Mouse (Mus musculus) limb, embryonic 10.5 days (tissue): ENCODE results near the gene Slc16a10. TPM values are rescaled to one million over a fixed set of nuclear protein-coding genes. Genes with fewer than 3 reads are reported as not detected.

Experiments used
- DNase-seq: peaks from one replicate; pipeline ENCODE4 v3.0.0-alpha.2; 2017; ENCODE audit warnings: low spot score
- H3K27ac ChIP-seq: fragments of 300-500 bp; sonication (generic); 2 replicates; pipeline ENCODE4 v1.5.1; 2016; ENCODE audit warnings: mild to moderate bottlenecking
- H3K27me3 ChIP-seq: fragments of 300-500 bp; sonication (generic); 2 replicates; pipeline ENCODE4 v1.6.1; 2016; ENCODE audit warnings: low read depth, mild to moderate bottlenecking; ENCODE audit not compliant: poor library complexity, severe bottlenecking
- H3K36me3 ChIP-seq: fragments of 300-500 bp; sonication (generic); 2 replicates; pipeline ENCODE4 v1.6.1; 2016; ENCODE audit warnings: mild to moderate bottlenecking, moderate library complexity
- H3K4me1 ChIP-seq: fragments of 300-500 bp; sonication (generic); 2 replicates; pipeline ENCODE4 v1.6.1; 2016
- H3K4me3 ChIP-seq: fragments of 300-500 bp; sonication (generic); 2 replicates; pipeline ENCODE4 v1.5.1; 2016; ENCODE audit warnings: mild to moderate bottlenecking, moderate library complexity
- H3K9me3 ChIP-seq: fragments of 300-500 bp; sonication (generic); replicated peaks from 2 replicates; pipeline ENCODE4 v1.6.1; 2016; ENCODE audit warnings: mild to moderate bottlenecking
- WGBS: fragments of 180-500 bp; shearing (Covaris S2); methylation state at CpG from one replicate; pipeline ENCODE4 v1.1.7; 2016; 5-methylcytosine and 5-hydroxymethylcytosine counted together
- polyA plus RNA-seq: library from polyadenylated mRNA; unstranded; fragments of >200 nt; fragmentation: Nextera tagmentation; extraction: Ambion mirVana; gene quantifications from 2 replicates; pipeline ENCODE4 v1.2.1, GENCODE M21; 2016

Slc16a10 gene
- polyA plus RNA-seq, result 10.4 and 12.6 TPM in 2 replicates

DNA sequence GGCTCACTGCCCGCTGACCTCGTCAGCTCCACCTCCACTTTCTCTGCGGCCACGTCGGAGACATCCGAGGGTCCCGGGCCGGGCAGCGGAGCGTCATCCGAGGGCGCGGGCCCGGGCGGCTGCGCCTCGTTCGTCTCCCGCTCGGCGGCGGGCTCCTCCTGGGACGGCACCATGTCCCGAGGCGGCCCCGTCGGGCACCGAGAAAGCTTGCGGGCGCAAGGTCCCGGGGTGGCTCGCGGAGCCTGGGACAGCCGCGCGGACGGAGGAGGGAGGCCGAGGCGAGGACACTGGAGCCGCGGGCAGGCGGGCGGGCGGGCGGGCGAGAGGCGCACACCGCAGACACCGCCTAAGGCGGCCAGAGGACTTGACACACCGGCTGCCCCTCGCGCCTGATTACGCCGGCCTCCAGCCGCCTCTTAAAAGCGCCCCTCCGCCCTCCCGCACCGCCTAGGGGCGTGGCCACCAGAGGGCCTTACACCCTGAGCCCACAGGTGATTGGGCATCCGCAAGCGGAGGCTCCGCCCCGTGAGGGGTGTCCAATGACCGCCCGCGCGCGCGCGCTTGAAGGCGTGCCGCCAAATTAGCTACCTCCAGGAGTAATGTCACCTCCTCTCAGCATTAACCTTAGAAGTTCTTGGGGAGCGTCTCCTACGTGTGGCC is at the start of gene Slc16a10:
Gene Slc16a10, minus strand, starts transcription at position 395 of the 660 bp plus-strand sequence.
- no peaks in the 10 kb centered on the region for H3K36me3 ChIP-seq
- H3K4me1 ChIP-seq, result peaks cover 18% of the 10 kb centered on the region
- WGBS, result under 1% methylated on average over 74 of the region's 76 CpGs
- H3K9me3 ChIP-seq, result no peaks in the 10 kb centered on the region
- H3K4me3 ChIP-seq, result peak within 1 kb of the TSS; percentile 76
- peak; percentile 93 for DNase-seq
- H3K27ac ChIP-seq, result peak within 1 kb of the TSS; percentile 86
- H3K27me3 ChIP-seq, result peaks cover 20% of the 10 kb centered on the region

DNA sequence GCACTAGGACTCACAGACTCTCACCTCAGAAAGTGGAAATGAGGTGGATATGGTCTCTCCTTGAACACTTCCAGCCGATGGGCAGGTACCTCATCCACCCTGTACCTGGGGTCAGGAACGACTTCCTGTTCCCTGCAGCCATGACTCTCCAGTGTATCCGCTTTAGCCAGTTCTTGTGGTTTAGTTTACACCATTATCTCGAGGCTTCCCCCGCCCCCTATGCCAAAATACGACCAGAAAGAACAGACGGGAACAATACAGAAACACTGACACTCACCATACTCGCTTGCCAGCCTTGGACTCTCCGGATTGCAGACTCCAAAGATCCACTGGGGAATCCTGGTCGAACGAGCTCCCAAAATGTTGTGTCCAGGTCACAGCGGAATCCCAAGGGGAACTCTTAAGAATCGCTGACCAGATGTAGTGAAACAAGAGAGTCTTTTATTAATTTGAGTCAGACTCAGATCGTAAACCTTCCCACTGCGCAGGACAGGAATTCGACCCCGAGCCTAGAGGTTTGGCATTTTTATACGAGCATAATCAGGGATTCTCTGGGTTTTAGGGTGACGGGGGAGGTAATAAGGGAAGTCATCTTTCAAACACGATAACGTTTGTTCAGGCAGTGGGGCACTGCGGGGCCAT is 49.4 kb upstream of the Slc16a10 start:
- H3K27ac ChIP-seq, result peak overlapping the region; percentile 77
- WGBS, result 28% methylated on average over 22 of the region's 22 CpGs
- peak; percentile 49 for DNase-seq

DNA sequence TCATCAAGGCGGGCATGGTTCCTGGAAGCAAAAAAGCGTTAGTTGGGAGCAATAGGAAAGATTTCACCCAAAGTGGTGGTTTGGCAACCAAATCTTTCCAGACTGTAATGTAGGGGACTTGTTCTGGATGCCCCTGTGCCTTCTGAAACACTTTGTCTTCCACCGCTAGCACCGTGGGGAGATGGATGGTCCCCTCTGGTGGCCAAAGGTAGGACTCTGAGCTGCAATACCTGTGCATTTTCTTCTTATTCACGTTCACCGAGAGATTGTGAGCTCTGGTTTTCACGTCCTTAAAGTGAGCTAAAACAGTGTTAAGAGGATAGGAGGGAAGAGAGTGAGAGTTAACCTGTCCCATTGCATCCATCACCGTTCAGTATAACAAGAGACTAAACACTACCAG is 48.8 kb upstream of the Slc16a10 start:
- DNase-seq, result no peak
- peak overlapping the region; percentile 43; the same call in 1 of the 2 replicates for H3K4me3 ChIP-seq
- H3K27ac ChIP-seq, result peak overlapping the region; percentile 77; the same call in 1 of the 2 replicates
- H3K36me3 ChIP-seq, result no peaks in the 10 kb centered on the region
- 86% methylated on average over 8 of the region's 8 CpGs for WGBS
- H3K4me1 ChIP-seq, result peaks cover 74% of the 10 kb centered on the region
- no peaks in the 10 kb centered on the region for H3K9me3 ChIP-seq
- H3K27me3 ChIP-seq, result no peaks in the 10 kb centered on the region

More for the DNA sequence above, 49.4 kb upstream of the Slc16a10 start:
- H3K27me3 ChIP-seq, result no peaks in the 10 kb centered on the region
- H3K9me3 ChIP-seq, result no peaks in the 10 kb centered on the region
- H3K36me3 ChIP-seq, result no peaks in the 10 kb centered on the region
- peak overlapping the region; percentile 43 for H3K4me3 ChIP-seq
- peaks cover 73% of the 10 kb centered on the region for H3K4me1 ChIP-seq

DNA sequence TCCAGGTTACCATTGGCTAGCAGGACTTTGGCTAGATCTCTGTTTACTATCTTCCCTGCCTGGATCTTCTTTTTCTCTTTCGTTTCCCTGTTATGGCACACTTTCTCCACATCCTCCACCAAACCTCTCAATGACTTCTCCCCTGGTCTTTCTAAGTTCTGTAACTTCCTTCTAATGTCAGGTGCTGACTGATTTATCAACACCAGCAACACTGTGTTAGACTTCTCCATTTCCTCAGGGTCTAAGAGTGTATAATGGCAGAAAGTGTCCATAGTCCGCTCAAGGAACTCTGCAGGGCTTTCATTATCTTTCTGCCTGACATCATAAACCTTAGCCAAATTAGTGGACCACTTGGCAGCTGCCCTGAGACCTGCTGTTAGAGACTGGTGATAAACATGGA is 47.6 kb upstream of the Slc16a10 start:
- no peak overlapping the region for H3K4me3 ChIP-seq
- H3K4me1 ChIP-seq, result peaks cover 63% of the 10 kb centered on the region
- no peaks in the 10 kb centered on the region for H3K27me3 ChIP-seq
- WGBS, result 91% methylated on average over 2 of the region's 2 CpGs
- no peaks in the 10 kb centered on the region for H3K9me3 ChIP-seq
- H3K36me3 ChIP-seq, result no peaks in the 10 kb centered on the region
- DNase-seq, result no peak
- 0 out of 2 replicates have a peak overlapping the region, but pooled peaks have one; percentile 5 for H3K27ac ChIP-seq

DNA sequence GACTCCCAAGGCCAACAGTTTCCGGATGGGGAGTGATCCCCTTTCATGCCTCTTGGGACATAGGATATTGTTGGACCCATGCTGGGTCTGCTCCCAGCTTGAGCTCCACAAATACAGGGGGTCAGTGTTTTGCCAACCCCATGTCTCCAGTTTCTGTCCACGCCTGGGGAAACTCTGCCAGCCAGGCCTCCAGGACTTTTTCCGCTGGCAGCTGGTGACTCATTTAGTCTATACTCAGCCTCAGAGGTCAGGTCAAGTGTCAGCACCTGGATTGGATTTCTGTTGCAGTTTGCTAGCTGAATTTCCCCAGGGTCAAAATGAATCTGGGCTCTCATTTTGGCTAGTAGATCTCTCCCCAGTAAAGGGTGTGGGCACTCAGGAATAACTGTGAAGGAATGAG is 46.8 kb upstream of the Slc16a10 start:
- H3K36me3 ChIP-seq, result no peaks in the 10 kb centered on the region
- H3K27me3 ChIP-seq, result no peaks in the 10 kb centered on the region
- H3K4me1 ChIP-seq, result peaks cover 56% of the 10 kb centered on the region
- DNase-seq, result no peak
- H3K27ac ChIP-seq, result no peak overlapping the region
- H3K9me3 ChIP-seq, result no peaks in the 10 kb centered on the region
- 36% methylated on average over 3 of the region's 3 CpGs for WGBS
- no peak overlapping the region for H3K4me3 ChIP-seq

- Histone ChIP-seq H3K27ac (no peak overlapping the region), H3K4me1 (peaks cover 37% of the 10 kb centered on the region), H3K4me3 (no peak overlapping the region), H3K27me3 (no peaks in the 10 kb centered on the region), H3K36me3 (no peaks in the 10 kb centered on the region), H3K9me3 (no peaks in the 10 kb centered on the region)
- DNase-seq, result no peak
Measured at GRCm38 (mm10) chr10:40185956-40186355, 43.9 kb upstream of the Slc16a10 start.

DNA sequence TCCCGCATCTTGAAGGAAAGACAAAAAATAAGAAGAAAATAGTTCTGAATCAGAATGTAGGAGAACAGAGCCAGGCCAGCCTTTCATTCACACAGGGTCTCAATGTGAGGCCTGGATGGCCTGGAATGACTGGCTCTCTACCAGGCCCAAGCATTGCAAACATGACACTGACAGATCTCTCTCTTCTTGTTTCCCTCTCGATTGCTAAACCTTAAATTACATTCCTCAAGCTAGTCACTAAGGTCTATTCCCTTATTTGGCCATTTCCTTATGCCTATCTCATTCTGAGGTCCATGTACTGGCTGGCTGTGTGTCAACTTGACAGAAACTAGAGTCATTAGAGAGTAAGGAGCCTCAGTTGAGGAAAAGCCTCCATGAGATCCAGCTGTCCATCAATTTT is 38.0 kb upstream of the Slc16a10 start:
- Histone ChIP-seq H3K36me3 (no peaks in the 10 kb centered on the region), H3K4me1 (no peaks in the 10 kb centered on the region), H3K9me3 (no peaks in the 10 kb centered on the region), H3K27me3 (no peaks in the 10 kb centered on the region), H3K27ac (no peak overlapping the region), H3K4me3 (no peak overlapping the region)
- DNase-seq, result no peak
- WGBS, result 76% methylated on average over 2 of the region's 2 CpGs

GRCm38 (mm10) chr10:40179142-40179541 is 37.1 kb upstream of the Slc16a10 start:
- 94% methylated on average over 5 of the region's 5 CpGs for WGBS
- DNase-seq, result no peak
- Histone ChIP-seq H3K4me3 (no peak overlapping the region), H3K27me3 (no peaks in the 10 kb centered on the region), H3K27ac (no peak overlapping the region), H3K4me1 (no peaks in the 10 kb centered on the region), H3K9me3 (no peaks in the 10 kb centered on the region), H3K36me3 (no peaks in the 10 kb centered on the region)

DNA sequence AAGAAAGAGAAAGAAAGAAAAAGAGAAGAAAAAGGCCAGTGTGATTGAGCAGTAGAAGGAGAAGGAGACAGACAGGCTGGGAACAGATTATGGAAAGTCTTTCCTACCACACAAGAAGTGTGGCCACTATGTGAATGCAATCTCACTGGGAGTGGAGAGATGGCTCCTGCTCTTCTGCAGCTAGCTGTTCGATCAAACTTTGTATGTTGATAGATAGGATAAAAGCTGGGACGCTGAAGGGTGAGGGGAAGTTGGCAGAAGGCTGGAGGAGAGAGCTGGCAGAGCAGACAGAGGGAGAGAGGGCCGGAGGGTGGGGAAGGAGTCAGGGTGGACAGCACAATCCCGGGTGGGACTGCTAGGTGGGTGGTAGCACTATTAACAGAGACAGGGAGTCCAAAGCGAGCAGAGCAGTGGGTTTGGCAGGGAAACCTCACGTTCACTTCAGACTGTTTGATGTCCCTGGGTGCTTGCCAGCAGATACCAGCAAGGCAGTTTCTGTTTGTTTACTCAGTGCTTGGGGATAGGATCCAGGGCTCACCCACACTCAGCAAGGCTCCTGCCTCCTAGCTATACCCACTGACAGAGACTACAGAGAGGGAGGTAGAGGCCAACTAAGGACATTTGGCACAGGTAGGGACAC is 35.4 kb upstream of the Slc16a10 start:
- DNase-seq, result no peak
- no peaks in the 10 kb centered on the region for H3K36me3 ChIP-seq
- no peaks in the 10 kb centered on the region for H3K9me3 ChIP-seq
- WGBS, result 53% methylated on average over 6 of the region's 6 CpGs
- H3K27ac ChIP-seq, result no peak overlapping the region
- no peaks in the 10 kb centered on the region for H3K4me1 ChIP-seq
- no peaks in the 10 kb centered on the region for H3K27me3 ChIP-seq
- no peak overlapping the region for H3K4me3 ChIP-seq

- Histone ChIP-seq H3K27ac (no peak overlapping the region), H3K27me3 (no peaks in the 10 kb centered on the region), H3K4me1 (peaks cover 12% of the 10 kb centered on the region), H3K9me3 (no peaks in the 10 kb centered on the region), H3K36me3 (no peaks in the 10 kb centered on the region), H3K4me3 (no peak overlapping the region)
- 92% methylated on average over 6 of the region's 6 CpGs for WGBS
- DNase-seq, result no peak
Measured at GRCm38 (mm10) chr10:40172136-40172535, 30.1 kb upstream of the Slc16a10 start.

GRCm38 (mm10) chr10:40171211-40171610 is 29.2 kb upstream of the Slc16a10 start:
- H3K4me1 ChIP-seq, result peaks cover 13% of the 10 kb centered on the region
- DNase-seq, result no peak
- peak overlapping the region; percentile 14; the same call in 1 of the 2 replicates for H3K27ac ChIP-seq
- H3K36me3 ChIP-seq, result no peaks in the 10 kb centered on the region
- H3K9me3 ChIP-seq, result no peaks in the 10 kb centered on the region
- 82% methylated on average over 8 of the region's 8 CpGs for WGBS
- no peaks in the 10 kb centered on the region for H3K27me3 ChIP-seq
- H3K4me3 ChIP-seq, result no peak overlapping the region

DNA sequence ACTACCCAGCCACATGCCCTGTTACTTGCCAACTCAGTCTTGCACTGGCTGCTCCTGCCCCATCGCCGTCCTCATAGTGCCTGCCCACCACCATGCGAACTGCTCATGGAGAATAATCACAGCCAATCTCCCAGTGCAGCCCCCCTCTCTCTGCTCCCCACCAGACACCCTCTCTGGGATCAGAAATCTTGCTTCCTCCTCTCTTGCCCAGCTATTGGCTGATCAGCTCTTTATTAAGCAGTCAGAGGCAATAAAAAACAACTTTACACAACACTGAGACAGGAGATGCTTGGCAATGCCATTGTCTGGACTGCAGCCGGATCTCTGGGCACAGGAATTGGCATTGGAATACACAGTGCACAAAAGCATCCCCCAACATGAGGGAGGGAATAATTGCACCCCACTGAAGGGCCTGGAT is 28.1 kb upstream of the Slc16a10 start:
- Histone ChIP-seq H3K27ac (no peak overlapping the region), H3K4me1 (peaks cover 14% of the 10 kb centered on the region), H3K36me3 (no peaks in the 10 kb centered on the region), H3K4me3 (no peak overlapping the region), H3K27me3 (no peaks in the 10 kb centered on the region), H3K9me3 (no peaks in the 10 kb centered on the region)
- WGBS, result 89% methylated on average over 4 of the region's 4 CpGs
- no peak for DNase-seq

DNA sequence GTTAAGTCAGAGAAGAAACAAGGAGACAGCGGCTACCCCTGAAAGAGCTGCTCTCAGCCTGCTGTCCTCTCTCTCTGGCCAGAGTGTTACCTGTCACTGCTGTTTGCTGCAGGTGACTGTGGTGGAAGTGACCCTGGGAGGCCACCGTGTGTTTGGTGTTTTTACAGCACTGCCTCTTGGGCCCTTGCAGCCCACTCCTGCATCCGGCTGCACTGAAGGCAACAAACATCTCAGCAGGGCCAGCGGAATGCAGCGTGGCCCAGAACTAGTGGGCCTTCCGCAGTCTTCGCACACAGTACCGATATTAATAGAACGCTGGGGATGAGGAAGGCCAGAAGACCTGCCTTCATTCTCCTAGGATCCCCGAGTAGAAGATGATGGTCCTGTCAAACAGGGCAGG is 27.5 kb upstream of the Slc16a10 start:
- H3K27me3 ChIP-seq, result no peaks in the 10 kb centered on the region
- DNase-seq, result no peak
- peaks cover 14% of the 10 kb centered on the region for H3K4me1 ChIP-seq
- WGBS, result 83% methylated on average over 10 of the region's 10 CpGs
- H3K4me3 ChIP-seq, result no peak overlapping the region
- no peaks in the 10 kb centered on the region for H3K36me3 ChIP-seq
- H3K9me3 ChIP-seq, result no peaks in the 10 kb centered on the region
- H3K27ac ChIP-seq, result no peak overlapping the region
